Mouse (Mus musculus): Measurements from ENCODE around the gene Clasp1. TPM values are rescaled to one million over a fixed set of nuclear protein-coding genes. Genes with fewer than 3 reads are reported as not detected.

The Clasp1 gene
- polyA plus RNA-seq, 1 experiment from 2014 or later, result 71.6 TPM

- Histone ChIP-seq H3K4me1 (ENCODE audit: control insufficient read depth, insufficient read depth, low read length) (peaks cover 21% of the 10 kb centered on the region), H3K9ac (ENCODE audit: low read length) (no peak overlapping the region), H3K9me3 (replicated peaks; ENCODE audit: control insufficient read depth, low read length) (no peaks in the 10 kb centered on the region), H3K4me2 (ENCODE audit: low read length) (no peak overlapping the region), H3K27me3 (replicated peaks; ENCODE audit: control insufficient read depth, insufficient read depth, low read length) (no peaks in the 10 kb centered on the region), H3K4me3 (ENCODE audit: low read depth, low read length) (no peak overlapping the region), H3K36me3 (ENCODE audit: control insufficient read depth, insufficient read depth, low read length) (no peaks in the 10 kb centered on the region), H3K27ac (ENCODE audit: low read depth, low read length) (no peak overlapping the region)
- WGBS, result over 99% methylated on average over 4 of the region's 4 CpGs
- DNase-seq (ENCODE audit: low spot score) (no peak), ATAC-seq (no peak)
Measured at GRCm38 (mm10) chr1:118453577-118453976, 64.7 kb downstream of the Clasp1 start.

GRCm38 (mm10) chr1:118454817-118455216 is 66.0 kb downstream of the Clasp1 start:
- 88% methylated on average over 4 of the region's 4 CpGs for WGBS
- no peaks in the 10 kb centered on the region for H3K27me3 ChIP-seq (replicated peaks; ENCODE audit: control insufficient read depth, insufficient read depth, low read length)
- peaks cover 28% of the 10 kb centered on the region for H3K4me1 ChIP-seq (ENCODE audit: control insufficient read depth, insufficient read depth, low read length)
- no peak overlapping the region for H3K4me2 ChIP-seq (ENCODE audit: low read length)
- no peaks in the 10 kb centered on the region for H3K9me3 ChIP-seq (replicated peaks; ENCODE audit: control insufficient read depth, low read length)
- no peak overlapping the region for H3K4me3 ChIP-seq (ENCODE audit: low read depth, low read length)
- DNase-seq (ENCODE audit: low spot score) (no peak), ATAC-seq (no peak)
- no peak overlapping the region for H3K27ac ChIP-seq (ENCODE audit: low read depth, low read length)
- H3K9ac ChIP-seq (ENCODE audit: low read length), result no peak overlapping the region
- no peaks in the 10 kb centered on the region for H3K36me3 ChIP-seq (ENCODE audit: control insufficient read depth, insufficient read depth, low read length)

GRCm38 (mm10) chr1:118457256-118457882 is 68.5 kb downstream of the Clasp1 start:
- H3K4me2 ChIP-seq (ENCODE audit: low read length), result peak overlapping the region; percentile 81
- peak overlapping the region; percentile 56 for H3K27ac ChIP-seq (ENCODE audit: low read depth, low read length)
- no peaks in the 10 kb centered on the region for H3K27me3 ChIP-seq (replicated peaks; ENCODE audit: control insufficient read depth, insufficient read depth, low read length)
- peaks cover 31% of the 10 kb centered on the region for H3K4me1 ChIP-seq (ENCODE audit: control insufficient read depth, insufficient read depth, low read length)
- no peaks in the 10 kb centered on the region for H3K9me3 ChIP-seq (replicated peaks; ENCODE audit: control insufficient read depth, low read length)
- WGBS, result 49% methylated on average over 11 of the region's 11 CpGs
- ATAC-seq (no peak), DNase-seq (ENCODE audit: low spot score) (peak; percentile 46)
- peak overlapping the region; percentile 40; the same call in 1 of the 2 replicates for H3K9ac ChIP-seq (ENCODE audit: low read length)
- no peak overlapping the region for H3K4me3 ChIP-seq (ENCODE audit: low read depth, low read length)
- H3K36me3 ChIP-seq (ENCODE audit: control insufficient read depth, insufficient read depth, low read length), result peaks cover 13% of the 10 kb centered on the region

GRCm38 (mm10) chr1:118457883-118458259 is 69.0 kb downstream of the Clasp1 start:
- Histone ChIP-seq H3K4me1 (ENCODE audit: control insufficient read depth, insufficient read depth, low read length) (peaks cover 31% of the 10 kb centered on the region), H3K27me3 (replicated peaks; ENCODE audit: control insufficient read depth, insufficient read depth, low read length) (no peaks in the 10 kb centered on the region), H3K27ac (ENCODE audit: low read depth, low read length) (peak overlapping the region; percentile 56), H3K9ac (ENCODE audit: low read length) (peak overlapping the region; percentile 40; the same call in 1 of the 2 replicates), H3K4me3 (ENCODE audit: low read depth, low read length) (no peak overlapping the region), H3K4me2 (ENCODE audit: low read length) (peak overlapping the region; percentile 81), H3K9me3 (replicated peaks; ENCODE audit: control insufficient read depth, low read length) (no peaks in the 10 kb centered on the region), H3K36me3 (ENCODE audit: control insufficient read depth, insufficient read depth, low read length) (peaks cover 18% of the 10 kb centered on the region)
- ATAC-seq, result 0 out of 2 replicates have a peak, but pooled peaks have one; percentile 10
- 17% methylated on average over 1 of the region's 1 CpGs for WGBS
- DNase-seq (ENCODE audit: low spot score), result peak; percentile 19

GRCm38 (mm10) chr1:118458279-118458678 is 69.4 kb downstream of the Clasp1 start:
- H3K27ac ChIP-seq (ENCODE audit: low read depth, low read length), result peak overlapping the region; percentile 95; the same call in 1 of the 2 replicates
- no peak overlapping the region for H3K4me3 ChIP-seq (ENCODE audit: low read depth, low read length)
- H3K36me3 ChIP-seq (ENCODE audit: control insufficient read depth, insufficient read depth, low read length), result peaks cover 21% of the 10 kb centered on the region

GRCm38 (mm10) chr1:118458963-118459920 is 70.4 kb downstream of the Clasp1 start:
- Histone ChIP-seq H3K9me3 (replicated peaks; ENCODE audit: control insufficient read depth, low read length) (no peaks in the 10 kb centered on the region), H3K9ac (ENCODE audit: low read length) (peak overlapping the region; percentile 70), H3K4me1 (ENCODE audit: control insufficient read depth, insufficient read depth, low read length) (peaks cover 31% of the 10 kb centered on the region), H3K27ac (ENCODE audit: low read depth, low read length) (peak overlapping the region; percentile 95), H3K4me3 (ENCODE audit: low read depth, low read length) (peak overlapping the region; percentile 43), H3K27me3 (replicated peaks; ENCODE audit: control insufficient read depth, insufficient read depth, low read length) (no peaks in the 10 kb centered on the region), H3K4me2 (ENCODE audit: low read length) (peak overlapping the region; percentile 81), H3K36me3 (ENCODE audit: control insufficient read depth, insufficient read depth, low read length) (peaks cover 29% of the 10 kb centered on the region)
- DNase-seq (ENCODE audit: low spot score) (peak; percentile 97), ATAC-seq (peak; percentile 94)
- under 1% methylated on average over 53 of the region's 53 CpGs for WGBS

More at GRCm38 (mm10) chr1:118458279-118458678, 69.4 kb downstream of the Clasp1 start:
- DNase-seq (ENCODE audit: low spot score) (peak; percentile 11), ATAC-seq (no peak)
- H3K4me2 ChIP-seq (ENCODE audit: low read length), result peak overlapping the region; percentile 81; the same call in 1 of the 2 replicates
- WGBS, result 48% methylated on average over 3 of the region's 3 CpGs
- H3K9me3 ChIP-seq (replicated peaks; ENCODE audit: control insufficient read depth, low read length), result no peaks in the 10 kb centered on the region
- H3K9ac ChIP-seq (ENCODE audit: low read length), result no peak overlapping the region
- H3K4me1 ChIP-seq (ENCODE audit: control insufficient read depth, insufficient read depth, low read length), result peaks cover 31% of the 10 kb centered on the region
- no peaks in the 10 kb centered on the region for H3K27me3 ChIP-seq (replicated peaks; ENCODE audit: control insufficient read depth, insufficient read depth, low read length)

GRCm38 (mm10) chr1:118460716-118461115 is 71.9 kb downstream of the Clasp1 start:
- 94% methylated on average over 5 of the region's 5 CpGs for WGBS
- H3K4me2 ChIP-seq (ENCODE audit: low read length), result no peak overlapping the region
- no peak overlapping the region for H3K9ac ChIP-seq (ENCODE audit: low read length)
- peaks cover 31% of the 10 kb centered on the region for H3K4me1 ChIP-seq (ENCODE audit: control insufficient read depth, insufficient read depth, low read length)
- H3K4me3 ChIP-seq (ENCODE audit: low read depth, low read length), result no peak overlapping the region
- no peak overlapping the region for H3K27ac ChIP-seq (ENCODE audit: low read depth, low read length)
- ATAC-seq (no peak), DNase-seq (ENCODE audit: low spot score) (no peak)
- peaks cover 44% of the 10 kb centered on the region for H3K36me3 ChIP-seq (ENCODE audit: control insufficient read depth, insufficient read depth, low read length)
- H3K9me3 ChIP-seq (replicated peaks; ENCODE audit: control insufficient read depth, low read length), result no peaks in the 10 kb centered on the region
- H3K27me3 ChIP-seq (replicated peaks; ENCODE audit: control insufficient read depth, insufficient read depth, low read length), result no peaks in the 10 kb centered on the region

GRCm38 (mm10) chr1:118466041-118466440 is 77.2 kb downstream of the Clasp1 start:
- ATAC-seq, result no peak
- Histone ChIP-seq H3K36me3 (ENCODE audit: control insufficient read depth, insufficient read depth, low read length) (peaks cover 84% of the 10 kb centered on the region), H3K9me3 (replicated peaks; ENCODE audit: control insufficient read depth, low read length) (no peaks in the 10 kb centered on the region), H3K27ac (ENCODE audit: low read depth, low read length) (no peak overlapping the region), H3K4me1 (ENCODE audit: control insufficient read depth, insufficient read depth, low read length) (no peaks in the 10 kb centered on the region), H3K4me2 (ENCODE audit: low read length) (no peak overlapping the region), H3K27me3 (replicated peaks; ENCODE audit: control insufficient read depth, insufficient read depth, low read length) (no peaks in the 10 kb centered on the region), H3K4me3 (ENCODE audit: low read depth, low read length) (no peak overlapping the region), H3K9ac (ENCODE audit: low read length) (no peak overlapping the region)
- DNase-seq (ENCODE audit: low spot score), result no peak
- 98% methylated on average over 6 of the region's 6 CpGs for WGBS
